Mouse (Mus musculus) layer of hippocampus, adult 8-10 months (tissue): ENCODE data around the gene Scd3. TPM values are rescaled to one million over a fixed set of nuclear protein-coding genes. Genes with fewer than 3 reads are reported as not detected.

Experiments used
- total RNA-seq, 4 experiments: library from RNA; stranded (reverse); gene quantifications; 2 replicates each; pipeline ENCODE4 v1.2.4; 2022

Scd3 gene
- total RNA-seq, 4 experiments from 2014 or later = 2.7 to 4.1 (median 3.2) TPM

Other genes with a start within 250 kb of the Scd3 start
- gene Cpn1, start 216.7 kb upstream of the Scd3 start, total RNA-seq = under 1 TPM in 3 of 4 experiments, not detected in 1; 0.27 to 0.37 (median 0.34) TPM
- not detected for gene Cyp2c23, start 174.1 kb upstream of the Scd3 start, total RNA-seq
- 10 to 100 TPM; 21.3 to 25.8 (median 23.0) TPM for gene Erlin1, start 133.5 kb upstream of the Scd3 start, total RNA-seq
- 10 to 100 TPM; 42.6 to 64.1 (median 51.9) TPM for gene Chuk, start 95.8 kb upstream of the Scd3 start, total RNA-seq
- gene Cwf19l1, start 67.4 kb upstream of the Scd3 start, total RNA-seq = 10 to 100 TPM; 19.1 to 21.2 (median 19.9) TPM
- gene Bloc1s2, start 56.8 kb upstream of the Scd3 start, total RNA-seq = 10 to 100 TPM; 55.5 to 72.3 (median 59.8) TPM
- under 1 TPM; 0.26 to 0.64 (median 0.34) TPM for gene Pkd2l1, start 10.8 kb upstream of the Scd3 start, total RNA-seq
- 100 to 1,000 TPM; 662 to 773 (median 703) TPM for gene Scd2, start 90.4 kb downstream of the Scd3 start, total RNA-seq
- 1 to 10 TPM; 2.3 to 3.0 (median 2.7) TPM for gene Scd4, start 129.8 kb downstream of the Scd3 start, total RNA-seq
- 100 to 1,000 TPM; 131 to 178 (median 143) TPM for gene Scd1, start 204.6 kb downstream of the Scd3 start, total RNA-seq